12 mouse cellular contexts compared by ENCODE assay signal in genomic region chr2:69493130-69493529, GRCm38 (mm10).
DNase-seq lines count a peak whose midpoint lies in the region; ATAC-seq and TF ChIP-seq lines count a peak whose summit lies in the region.
"Had no signal": no experiment of that assay in that cellular context is flagged by ENCODE, and none has a peak within 500 bp of the region (broad histone marks: within the 10 kb centered on the region; RNA-seq: fewer than 3 reads in every experiment).

No protein-coding gene starts in this region.

- H3K9me3 ChIP-seq in forebrain, postnatal 0 days (ENCODE audit: low read length), result no peaks in the 10 kb centered on the region
- no peaks in the 10 kb centered on the region for H3K9me3 ChIP-seq in forebrain, embryonic 13.5 days (replicated peaks)
- H3K9me3 ChIP-seq in CH12.LX (replicated peaks; ENCODE audit: low read length), result no peaks in the 10 kb centered on the region
- H3K9me3 ChIP-seq: liver, embryonic 15.5 days; midbrain, embryonic 13.5 days had no signal

- H3K27ac ChIP-seq in forebrain, postnatal 0 days (ENCODE audit: low read depth, low read length), result no peak overlapping the region
- H3K27ac ChIP-seq in forebrain, embryonic 13.5 days, result no peak overlapping the region
- no peak overlapping the region for H3K27ac ChIP-seq in left cerebral cortex, adult 2 months
- H3K27ac ChIP-seq in CH12.LX (ENCODE audit: insufficient read depth, low read depth), result no peak overlapping the region
- H3K27ac ChIP-seq: liver, embryonic 15.5 days; midbrain, embryonic 13.5 days had no signal

- H3K27me3 ChIP-seq in forebrain, postnatal 0 days (ENCODE audit: insufficient read depth, low read length), result no peaks in the 10 kb centered on the region
- H3K27me3 ChIP-seq in forebrain, embryonic 13.5 days, result no peaks in the 10 kb centered on the region
- H3K27me3 ChIP-seq in CH12.LX (replicated peaks), result no peaks in the 10 kb centered on the region
- H3K27me3 ChIP-seq: liver, embryonic 15.5 days; midbrain, embryonic 13.5 days had no signal

- no peak overlapping the region for H3K4me2 ChIP-seq in forebrain, postnatal 0 days (ENCODE audit: low read depth)
- H3K4me2 ChIP-seq in forebrain, embryonic 13.5 days, result no peak overlapping the region
- no peak overlapping the region for H3K4me2 ChIP-seq in CH12.LX (ENCODE audit: insufficient read depth, low read depth, poor library complexity, severe bottlenecking)
- H3K4me2 ChIP-seq: liver, embryonic 15.5 days; midbrain, embryonic 13.5 days had no signal

- no peaks in the 10 kb centered on the region for H3K36me3 ChIP-seq in forebrain, postnatal 0 days (ENCODE audit: insufficient read depth)
- no peaks in the 10 kb centered on the region for H3K36me3 ChIP-seq in forebrain, embryonic 13.5 days (ENCODE audit: poor library complexity, severe bottlenecking)
- H3K36me3 ChIP-seq in CH12.LX (replicated peaks in 1 of 2; ENCODE audit: control insufficient read depth in 1 of 2, insufficient read depth in 1 of 2, low read length in 1 of 2), result no peaks in the 10 kb centered on the region
- H3K36me3 ChIP-seq: liver, embryonic 15.5 days had no signal

- TF ChIP-seq RAD21 in CH12.LX (IDR thresholded peaks at IDR 0.05; ENCODE audit: low read depth, low read length), result peak; percentile 78

- peak; percentile 90 for TF ChIP-seq CTCF in forebrain, postnatal 0 days (IDR thresholded peaks at IDR 0.05; ENCODE audit: low read depth)
- TF ChIP-seq CTCF in left cerebral cortex, adult 2 months (IDR thresholded peaks at IDR 0.05), result peak; percentile 63
- peak; percentile 25 to 76; a peak in 2 of 4 replicates for TF ChIP-seq CTCF in CH12.LX (conservative IDR thresholded peaks at IDR 0.05 in 1 of 2, IDR thresholded peaks at IDR 0.05 in 1 of 2; ENCODE audit: low read depth in 2 of 2, low read length in 2 of 2)

- no peaks in the 10 kb centered on the region for H3K79me2 ChIP-seq in CH12.LX (replicated peaks; ENCODE audit: control insufficient read depth, extremely low read depth, insufficient read depth, poor library complexity, severe bottlenecking)

- peak; percentile 76 for ATAC-seq in forebrain, postnatal 0 days
- ATAC-seq in forebrain, embryonic 13.5 days, result no peak
- no peak for ATAC-seq in CD4-positive, CD25-positive, alpha-beta regulatory T cell, adult 4 months
- ATAC-seq: midbrain, embryonic 13.5 days had no signal

- no peak for TF ChIP-seq POLR2A in CH12.LX (IDR thresholded peaks at IDR 0.05; ENCODE audit: low read depth, low read length)

- in situ Hi-C loops in CH12.LX (cut with MboI; ENCODE audit: low pct_ligation_motif_present, low pct_unique_long_range_greater_than_20kb, low sequenced_read_pairs), result no loop called here

- intact Hi-C loops in left cerebral cortex, adult 2 months (cut with DNase I), result no loop called here

- no peak overlapping the region for H3K4me3 ChIP-seq in forebrain, postnatal 0 days (ENCODE audit: low read depth, low read length)
- no peak overlapping the region for H3K4me3 ChIP-seq in forebrain, embryonic 13.5 days
- no peak overlapping the region for H3K4me3 ChIP-seq in left cerebral cortex, adult 2 months
- no peak overlapping the region for H3K4me3 ChIP-seq in CH12.LX (replicated peaks in 1 of 3; ENCODE audit: low read depth in 2 of 3, low read length in 2 of 3, poor library complexity in 1 of 3)
- H3K4me3 ChIP-seq: liver, embryonic 15.5 days; midbrain, embryonic 13.5 days had no signal

- dilution Hi-C loops in CH12.LX (cut with MboI; ENCODE audit: extremely low pct_ligation_motif_present, extremely low pct_unique_long_range_greater_than_20kb, low sequenced_read_pairs), result no loop called here

- no peak overlapping the region for H3K9ac ChIP-seq in forebrain, postnatal 0 days
- no peak overlapping the region for H3K9ac ChIP-seq in forebrain, embryonic 13.5 days
- H3K9ac ChIP-seq in CH12.LX (ENCODE audit: insufficient read depth, low read depth), result no peak overlapping the region
- H3K9ac ChIP-seq: liver, embryonic 15.5 days; midbrain, embryonic 13.5 days had no signal

- H3K4me1 ChIP-seq in forebrain, postnatal 0 days (ENCODE audit: insufficient read depth), result no peaks in the 10 kb centered on the region
- H3K4me1 ChIP-seq in forebrain, embryonic 13.5 days, result no peaks in the 10 kb centered on the region
- H3K4me1 ChIP-seq in CH12.LX (ENCODE audit: control insufficient read depth in 1 of 2, insufficient read depth in 2 of 2), result peaks cover 11% of the 10 kb centered on the region in 2 experiments; a peak in 3 of 4 replicates
- H3K4me1 ChIP-seq: liver, embryonic 15.5 days; midbrain, embryonic 13.5 days had no signal

- TF ChIP-seq EP300 in CH12.LX (IDR thresholded peaks at IDR 0.05; ENCODE audit: low read length), result no peak

- WGBS in forebrain, postnatal 0 days, result 92% methylated on average over 4 of the region's 4 CpGs
- 89% methylated on average over 4 of the region's 4 CpGs for WGBS in forebrain, embryonic 13.5 days

- peak; percentile 69 for DNase-seq in forebrain, postnatal 0 days
- peak in 1 of 2 experiments; percentile 29 for DNase-seq in left cerebral cortex, adult 2 months (ENCODE audit: extremely low spot score in 1 of 2, low spot score in 2 of 2)
- DNase-seq in left cerebral cortex, adult 8-10 months (ENCODE audit: low spot score in 2 of 2), result no peak
- peak; percentile 24 for DNase-seq in CH12.LX (ENCODE audit: extremely low read depth)
- peak; percentile 3 for DNase-seq in embryo, embryonic 10.5 days (ENCODE audit: low spot score)
- DNase-seq in kidney, postnatal 36 days, result no peak
- DNase-seq: adrenal gland, adult 2 months; cerebellum, adult 11 months had no signal

TF ChIP-seq in CH12.LX, 34 proteins besides CTCF, POLR2A, EP300 and RAD21:
- TF ChIP-seq CHD2 (IDR thresholded peaks at IDR 0.05; ENCODE audit: low read length) (no peak), TCF12 (IDR thresholded peaks at IDR 0.05; ENCODE audit: low read depth, low read length) (no peak), ZMIZ1 (IDR thresholded peaks at IDR 0.05; ENCODE audit: low read depth, low read length) (no peak), MYC (IDR thresholded peaks at IDR 0.05; ENCODE audit: low read depth, low read length) (0 out of 2 replicates have a peak, but pooled peaks have one; percentile 25), SMC3 (IDR thresholded peaks at IDR 0.05; ENCODE audit: low read depth, low read length) (peak; percentile 57)

Comparison
In these comparisons a context has a peak if more than half of its experiments do, and no peak if none do; other contexts are left out.
1. DNase-seq: peak in forebrain, postnatal 0 days (single experiment), CH12.LX (single experiment) and embryo, embryonic 10.5 days (single experiment); none in left cerebral cortex, adult 8-10 months (0 of 2) and kidney, postnatal 36 days (0 of 2).
2. Peak in every context shown above with its lines, with median percentiles within 50 percentile points of each other: CTCF ChIP-seq.